Mouse (Mus musculus): ENCODE data around the gene Nxpe2.
"Not testable (repeated sequence)": the region's sequence is repeated elsewhere in the genome, so short reads cannot be mapped to it uniquely, and the experiment has no call there.

Gene Nxpe2

DNA sequence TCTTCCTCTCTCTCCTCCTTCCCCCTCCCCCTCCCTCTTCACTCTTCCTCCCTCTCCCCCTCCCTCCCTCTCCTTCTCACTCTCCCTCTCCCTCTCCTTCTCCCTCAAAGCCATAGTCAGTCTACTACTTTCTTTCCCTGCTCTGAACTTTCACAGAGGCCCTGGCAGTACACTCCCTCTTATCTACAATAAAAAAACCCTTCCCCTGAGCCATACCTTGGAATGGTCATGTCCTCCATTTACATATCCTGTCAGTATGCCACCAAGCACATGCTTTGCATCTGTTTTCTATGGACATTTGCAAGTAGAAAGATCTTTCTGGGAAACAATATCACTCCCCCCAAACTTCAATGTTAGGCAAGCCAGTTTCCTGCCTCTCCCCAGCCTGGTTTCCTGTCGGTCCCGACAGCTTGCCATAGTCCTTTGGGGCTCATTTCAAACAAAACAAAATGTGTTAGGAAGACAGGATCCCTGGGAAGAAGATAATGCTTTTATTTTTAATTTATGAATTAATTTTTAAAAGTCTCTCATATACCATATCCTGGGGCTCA is at the start of gene Nxpe2:
Gene Nxpe2 (minus strand): TSS at position 307 of the 551 bp plus-strand sequence.
- in situ Hi-C loops (cut with MboI, MseI) = no loop called here

DNA sequence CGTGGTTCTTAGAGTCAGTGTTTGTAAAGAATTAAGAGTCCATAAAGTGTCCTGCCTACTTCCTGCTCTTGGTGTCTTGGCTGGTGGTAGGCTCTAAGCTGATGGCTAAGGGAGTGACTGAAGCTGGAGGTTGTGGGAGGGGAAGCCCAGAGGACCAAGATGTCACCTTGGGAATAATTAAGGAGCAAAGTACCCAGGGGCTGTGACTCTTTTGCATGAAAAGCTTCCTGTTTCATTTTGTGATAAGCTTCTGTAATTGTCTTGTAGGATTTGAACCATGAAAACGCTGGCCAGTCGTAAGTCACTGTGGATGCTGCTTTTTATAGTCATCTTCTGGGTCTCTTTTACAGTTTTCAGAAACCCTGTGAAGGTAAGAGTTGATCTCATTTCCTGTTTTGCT is 36.7 kb upstream of the Nxpe2 start:
- in situ Hi-C loops (cut with MboI, MseI) = no loop called here

DNA sequence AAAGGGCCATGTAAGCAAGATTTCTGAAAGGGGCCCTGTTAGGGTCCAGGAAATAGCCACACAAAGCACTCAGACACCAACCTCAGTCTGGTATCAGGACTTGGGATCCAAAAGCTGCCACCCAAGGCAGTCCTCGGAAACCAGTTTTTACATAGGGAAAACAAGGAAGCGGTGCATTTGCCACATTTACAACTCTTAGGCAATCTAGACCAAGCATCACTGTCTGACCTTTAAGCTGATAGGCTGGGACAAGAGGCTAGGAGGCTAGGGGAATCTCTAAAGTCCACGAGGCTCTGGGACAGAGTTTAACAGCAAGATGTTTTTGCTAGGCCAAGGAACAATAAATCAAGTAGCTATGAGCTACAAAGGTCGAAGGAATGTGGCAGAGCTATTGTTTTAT is 35.2 kb upstream of the Nxpe2 start:
- in situ Hi-C loops (cut with MboI, MseI) = no loop called here

DNA sequence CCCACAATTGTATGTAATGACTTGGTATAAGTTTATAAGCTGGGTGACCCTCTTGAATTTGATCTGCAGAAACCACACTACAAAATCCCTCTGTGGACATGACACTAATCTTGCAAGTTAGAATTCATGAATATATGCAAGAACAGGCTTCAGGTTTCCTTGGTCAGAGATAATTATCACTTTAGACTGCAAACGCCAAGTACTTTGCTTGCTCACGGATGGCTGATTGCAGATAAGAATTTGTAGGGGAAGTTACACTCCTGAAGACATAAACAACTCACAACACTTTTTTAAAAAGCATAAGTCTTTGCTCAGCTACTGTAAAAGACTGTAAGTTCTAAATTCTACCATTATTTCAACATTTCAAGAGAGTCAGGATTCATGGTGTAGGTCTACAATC is 21.1 kb upstream of the Nxpe2 start:
- in situ Hi-C loops (cut with MboI, MseI) = no loop called here

DNA sequence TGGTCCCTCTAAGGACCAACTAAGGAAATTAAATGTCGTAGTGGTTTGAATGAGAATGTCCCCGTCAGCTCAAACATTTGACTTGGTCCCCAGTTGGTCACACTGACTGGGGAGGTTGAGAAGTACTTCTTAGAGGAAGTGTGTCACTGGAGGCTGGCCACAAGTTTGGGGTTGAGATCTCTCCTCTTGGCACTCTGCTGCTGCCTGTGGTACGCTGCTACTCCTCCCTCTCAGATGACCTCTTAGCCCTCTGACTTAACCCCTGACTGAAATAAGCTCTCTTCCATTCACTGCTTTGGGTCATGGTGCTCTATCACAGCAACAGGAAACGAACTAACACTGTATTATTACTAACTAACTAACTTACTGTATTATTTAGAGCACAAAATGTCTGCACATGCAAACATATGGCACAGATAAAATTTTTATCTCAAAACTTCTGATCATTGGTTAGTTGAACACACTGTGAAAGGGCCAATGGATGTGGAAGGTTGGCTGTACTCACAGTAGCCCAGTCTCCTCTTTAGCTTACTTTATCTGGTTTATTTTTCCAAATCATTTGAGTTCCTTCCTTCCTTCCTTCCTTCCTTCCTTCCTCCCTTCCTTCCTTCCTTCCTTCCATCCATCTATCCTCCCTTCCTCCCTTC is 20.1 kb upstream of the Nxpe2 start:
- in situ Hi-C loops (cut with MboI, MseI) = no loop called here

DNA sequence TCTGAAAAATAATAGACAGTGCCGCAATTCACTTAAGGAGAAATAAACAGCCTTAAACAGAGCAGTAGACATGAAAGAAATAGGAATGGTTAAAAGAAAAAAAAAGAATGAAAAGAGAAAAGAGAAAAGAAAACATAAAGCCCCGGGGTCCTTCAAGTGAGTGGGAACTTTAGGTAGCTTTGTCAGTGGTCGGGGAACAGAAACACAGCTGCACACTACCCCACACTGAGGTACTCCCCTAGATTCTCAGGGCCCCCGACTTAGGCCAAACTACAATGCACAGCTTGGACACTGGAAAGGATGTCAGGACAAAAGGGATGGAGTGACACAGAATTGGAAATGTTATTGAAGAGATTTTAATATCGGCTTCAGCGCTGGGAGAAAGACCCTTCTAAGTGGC is 9.5 kb upstream of the Nxpe2 start:
- in situ Hi-C loops (cut with MboI, MseI) = no loop called here

DNA sequence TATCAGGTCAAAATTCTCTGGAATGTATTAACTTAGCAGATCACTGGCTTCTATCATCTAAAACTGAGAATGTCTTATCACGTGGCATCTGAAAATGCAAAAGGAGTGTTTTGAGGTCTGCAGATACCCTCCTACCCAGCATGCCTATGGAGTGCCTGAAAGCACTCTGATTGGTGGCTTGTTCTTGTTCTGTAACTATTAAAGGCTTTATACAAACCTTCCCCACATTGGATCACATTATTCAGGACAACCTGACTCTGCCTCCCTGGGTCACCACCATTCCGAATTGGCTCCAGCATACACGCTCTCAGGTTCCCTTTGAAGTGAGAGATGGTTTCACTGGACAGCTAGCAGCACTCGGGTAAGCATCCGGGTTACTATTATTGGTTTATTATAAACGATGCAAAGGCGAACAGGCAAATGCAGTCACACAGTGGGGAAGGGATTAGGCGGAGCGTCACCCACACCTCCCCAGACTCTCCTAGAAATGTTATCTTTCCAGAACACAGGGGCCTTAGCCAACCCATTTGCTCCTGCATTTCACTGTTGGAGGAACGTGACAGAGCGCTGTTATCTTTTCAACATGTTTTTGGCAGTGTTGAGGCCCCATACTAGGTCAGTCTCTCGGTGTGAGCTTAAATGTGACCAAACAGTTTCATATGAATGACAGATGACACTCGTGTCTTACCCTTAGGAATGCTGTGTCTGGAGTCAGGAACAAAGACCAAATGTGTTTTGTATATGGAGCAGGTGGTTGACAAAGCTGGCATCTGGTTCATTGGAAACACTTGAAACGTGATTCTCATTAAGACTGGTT is 8.8 kb upstream of the Nxpe2 start:
- in situ Hi-C loops (cut with MboI, MseI) = no loop called here

DNA sequence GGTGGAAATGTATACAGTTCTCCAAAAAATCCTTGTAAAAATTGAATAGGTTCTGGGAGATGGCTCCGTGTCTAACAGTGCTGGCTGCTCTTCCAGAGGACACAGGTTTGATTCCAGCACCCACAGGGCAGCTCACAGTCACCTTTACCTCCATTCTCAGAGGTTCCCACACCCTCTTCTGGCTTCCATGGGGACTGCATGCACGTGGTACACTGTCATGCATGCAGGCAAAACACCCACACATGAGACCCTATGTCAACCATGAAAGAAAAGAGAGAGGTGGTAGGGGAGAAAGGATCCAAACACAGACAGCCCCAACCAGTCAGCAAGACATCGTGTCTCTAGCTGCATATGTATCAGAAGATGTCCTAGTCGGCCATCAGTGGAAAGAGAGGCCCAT is 7.6 kb upstream of the Nxpe2 start:
- in situ Hi-C loops (cut with MboI, MseI) = no loop called here

DNA sequence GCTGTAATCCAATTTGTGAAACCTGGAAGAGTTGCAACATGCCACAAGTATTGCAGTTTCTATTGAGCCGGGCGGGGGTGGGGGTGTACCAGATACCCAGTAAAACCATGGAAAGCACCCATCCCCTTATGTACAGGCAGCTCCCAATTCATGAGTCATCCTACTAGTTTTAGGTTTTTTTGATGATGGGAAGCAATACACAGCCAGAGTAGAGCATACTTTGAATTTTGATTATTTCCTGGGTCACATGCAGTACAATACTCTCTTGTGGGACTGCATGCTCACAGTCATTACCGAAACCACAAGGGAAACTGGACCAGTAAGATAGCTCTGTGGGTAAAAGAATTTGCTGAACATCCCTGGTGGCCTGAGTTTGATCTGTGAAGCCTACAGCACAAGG is 3.8 kb upstream of the Nxpe2 start:
- in situ Hi-C loops (cut with MboI, MseI) = no loop called here

DNA sequence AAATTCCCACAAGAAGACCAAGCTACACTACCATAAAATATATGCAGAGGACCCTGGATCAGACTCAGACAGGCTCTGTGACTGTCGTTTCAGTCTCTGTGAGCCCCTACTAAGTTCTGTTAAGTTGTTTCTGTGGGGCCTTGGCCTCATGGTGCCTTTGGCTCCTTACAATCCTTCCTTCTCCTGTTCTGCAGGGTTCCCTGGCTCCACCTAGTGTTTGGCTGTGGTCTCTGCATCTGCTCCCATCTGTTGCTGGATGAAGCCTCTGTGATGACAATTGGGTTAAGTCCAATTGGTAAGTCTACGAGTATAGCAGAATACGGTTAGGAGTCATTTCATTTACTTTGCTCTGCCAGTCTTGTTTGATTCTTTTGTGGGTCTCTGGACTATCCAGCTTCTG is 1.5 kb upstream of the Nxpe2 start:
- in situ Hi-C loops (cut with MboI, MseI) = no loop called here

DNA sequence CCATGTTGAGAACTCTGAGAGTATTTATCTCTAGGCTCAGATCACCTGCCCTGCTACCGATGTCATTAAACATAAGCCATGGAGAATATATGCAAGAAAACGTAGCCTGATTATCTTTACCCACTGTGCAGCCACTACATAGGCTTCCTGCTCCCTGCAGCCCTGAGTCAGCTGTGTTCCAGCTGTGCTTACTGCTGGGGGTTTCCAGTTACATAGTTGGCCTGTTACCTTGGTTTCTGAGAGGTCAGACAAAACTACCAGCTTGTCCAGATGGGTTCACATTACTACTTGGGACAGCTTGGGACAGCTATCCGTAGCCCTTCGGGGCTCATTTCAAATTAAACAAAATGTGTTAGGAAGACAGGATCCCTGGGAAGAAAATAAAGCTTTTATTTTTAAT is 868 bp upstream of the Nxpe2 start:
- in situ Hi-C loops (cut with MboI, MseI) = no loop called here

DNA sequence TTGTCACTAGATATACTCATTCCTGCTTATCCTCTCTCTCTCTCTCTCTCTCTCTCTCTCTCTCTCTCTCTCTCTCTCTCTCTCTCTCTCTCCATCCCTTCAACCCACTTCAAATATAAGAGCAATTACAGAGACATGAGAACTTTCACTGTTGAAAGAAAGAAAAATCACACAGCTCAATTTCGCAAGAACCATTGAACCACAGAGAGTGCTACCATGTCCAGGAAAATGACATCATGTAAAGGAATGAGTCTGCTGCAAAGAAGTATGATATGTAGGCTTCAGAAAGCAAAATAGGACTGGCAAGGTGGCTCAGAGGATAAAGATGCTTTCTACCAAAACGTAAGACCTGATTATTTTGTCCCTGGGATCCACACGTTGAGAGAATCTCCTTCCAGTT is 7.4 kb downstream of the Nxpe2 start:
- in situ Hi-C loops (cut with MboI, MseI) = no loop called here

DNA sequence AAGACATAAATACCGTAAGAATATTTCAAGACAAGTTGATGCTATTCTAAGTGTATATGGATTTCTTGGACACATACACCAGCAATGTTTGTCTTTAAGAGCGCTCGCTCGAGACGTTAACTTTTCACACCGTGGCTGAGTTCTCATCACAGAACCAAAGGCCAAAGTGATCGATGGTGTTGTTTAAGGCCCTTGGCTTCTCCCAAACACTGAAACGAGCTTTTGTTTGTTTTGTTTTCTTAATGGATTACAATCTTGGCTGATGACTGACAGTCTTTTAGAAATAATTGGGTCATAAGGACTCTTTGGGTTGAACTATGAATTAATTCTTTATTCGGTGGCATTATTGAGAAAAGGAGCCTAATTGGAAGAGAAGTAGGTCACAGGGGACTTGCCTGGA is 7.8 kb downstream of the Nxpe2 start:
- in situ Hi-C loops (cut with MboI, MseI) = no loop called here

DNA sequence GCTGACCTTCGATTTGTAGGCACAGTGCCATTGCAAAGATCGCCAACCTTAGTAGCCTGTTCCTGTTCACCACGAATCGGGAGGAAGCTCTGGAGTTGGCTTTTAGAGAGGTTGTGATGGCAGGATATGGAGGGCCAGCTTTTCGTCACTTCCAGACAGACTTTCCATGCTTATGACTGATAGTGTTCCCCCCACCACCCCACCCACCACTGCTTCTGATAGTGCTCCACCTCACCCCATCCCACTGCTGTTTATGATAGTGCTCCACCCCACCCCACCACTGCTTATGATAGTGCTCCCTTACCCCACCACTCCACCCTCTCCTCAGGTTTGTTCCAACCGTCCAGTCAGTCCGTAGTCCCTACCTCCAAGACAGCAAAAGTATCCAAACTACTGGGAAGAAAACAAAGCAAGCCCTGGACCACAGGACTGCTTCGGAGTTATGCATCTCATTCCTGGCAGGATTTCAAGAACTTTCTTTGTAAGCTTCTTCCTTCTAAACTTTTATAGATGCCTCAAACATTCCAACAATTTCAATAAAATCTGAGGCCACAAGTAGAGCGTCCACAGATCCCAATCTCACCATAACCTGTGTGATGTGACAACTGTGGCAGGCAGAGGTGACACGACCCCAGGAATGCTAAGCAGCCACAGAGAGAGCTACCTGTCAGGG is 12.4 kb downstream of the Nxpe2 start:
- in situ Hi-C loops (cut with MboI, MseI) = no loop called here

DNA sequence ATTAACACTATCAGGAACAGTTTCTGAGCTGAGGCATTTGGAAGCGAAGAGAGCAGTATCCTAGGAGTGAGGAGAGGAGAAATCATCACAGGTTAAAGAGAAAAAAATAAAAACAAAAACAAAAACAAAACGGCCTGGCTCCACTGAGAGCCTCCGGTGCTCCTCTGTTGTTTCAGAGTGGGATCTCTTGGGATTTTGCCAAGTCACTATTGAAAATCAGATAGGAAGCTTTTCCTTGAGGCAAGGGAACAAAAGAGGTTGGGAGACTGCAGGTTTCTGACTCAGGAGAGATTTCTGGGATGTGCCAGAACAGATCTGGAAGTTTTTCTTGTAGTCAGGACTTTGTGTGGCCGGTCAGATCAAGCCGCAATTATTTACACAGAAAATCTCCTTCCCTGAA is 13.7 kb downstream of the Nxpe2 start:
- in situ Hi-C loops (cut with MboI, MseI) = no loop called here

DNA sequence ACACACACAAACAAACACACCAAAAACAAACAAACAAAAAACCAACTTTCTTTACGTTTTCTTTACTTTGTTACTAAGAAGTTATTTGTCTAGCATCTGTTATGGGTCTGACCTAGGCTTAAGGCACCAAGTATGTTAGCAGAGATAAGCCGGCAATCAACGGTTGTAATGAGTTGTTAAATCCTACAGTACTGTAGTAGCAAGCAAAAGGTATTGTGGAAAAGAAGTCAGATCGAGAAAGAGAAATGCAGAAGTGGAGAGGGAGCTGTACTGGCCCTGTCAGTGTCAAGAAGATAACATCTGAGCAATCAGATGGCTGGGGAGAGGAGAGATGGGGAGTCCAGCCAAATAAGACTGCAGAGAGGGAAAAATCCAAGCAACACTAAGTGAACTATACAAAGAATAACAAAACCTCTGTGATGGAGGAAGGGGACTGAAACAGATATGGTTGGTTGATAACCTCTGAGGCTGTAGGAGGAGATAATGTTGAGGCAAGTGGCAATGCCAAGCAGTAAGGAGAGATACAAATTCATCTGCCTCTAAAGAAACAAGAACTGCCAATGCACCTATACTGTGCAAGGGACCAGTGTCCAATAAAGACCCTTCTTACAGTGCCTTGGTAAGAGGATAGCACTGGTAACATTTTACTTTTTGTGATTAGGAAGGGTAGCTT is 14.3 kb downstream of the Nxpe2 start:
- in situ Hi-C loops (cut with MboI, MseI) = no loop called here

DNA sequence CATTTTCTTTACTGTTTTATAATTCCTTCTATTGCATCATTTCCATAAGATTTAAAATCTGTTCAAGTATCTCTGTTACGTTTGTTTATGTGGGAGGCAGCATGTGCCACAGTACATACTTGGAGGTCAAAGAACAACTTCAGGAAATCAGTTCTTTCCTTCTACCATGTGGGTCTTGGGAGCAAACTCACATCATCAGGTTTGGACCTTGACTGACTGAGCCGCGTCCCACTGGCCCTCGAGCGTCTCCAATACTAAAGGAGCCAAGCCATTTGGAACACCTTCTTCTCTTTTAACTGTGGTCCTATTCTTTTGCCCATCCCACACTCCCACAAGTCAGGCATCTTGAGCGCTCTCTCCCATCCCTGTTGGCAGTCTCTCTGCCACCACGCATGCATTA is 23.7 kb downstream of the Nxpe2 start:
- in situ Hi-C loops (cut with MboI, MseI) = loop anchor here (10.0 kb wide), 1 partner anchor 255 kb away; no protein-coding TSS in a partner anchor

DNA sequence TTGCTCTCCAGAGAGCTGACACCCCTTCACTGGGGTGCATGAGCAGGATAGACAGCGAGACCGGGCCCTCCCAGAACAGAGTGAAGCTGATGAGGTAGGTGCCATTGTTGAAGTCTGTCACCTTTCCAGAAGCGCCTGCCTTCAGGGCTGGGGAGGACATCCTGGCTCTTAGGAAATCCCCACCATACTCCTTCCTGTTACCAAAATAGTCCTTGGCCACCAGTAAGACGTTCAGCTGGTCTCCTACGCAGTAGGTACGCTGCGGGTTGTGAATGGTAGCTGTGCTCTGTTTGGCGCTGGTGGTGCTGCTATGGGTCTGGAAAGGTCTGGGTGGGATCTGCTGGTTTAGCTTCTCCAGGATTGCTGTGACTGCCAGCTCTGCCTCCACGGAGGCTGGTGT is 26.9 kb downstream of the Nxpe2 start:
- in situ Hi-C loops (cut with MboI, MseI) = loop anchor here (10.0 kb wide), 1 partner anchor 258 kb away; no protein-coding TSS in a partner anchor

DNA sequence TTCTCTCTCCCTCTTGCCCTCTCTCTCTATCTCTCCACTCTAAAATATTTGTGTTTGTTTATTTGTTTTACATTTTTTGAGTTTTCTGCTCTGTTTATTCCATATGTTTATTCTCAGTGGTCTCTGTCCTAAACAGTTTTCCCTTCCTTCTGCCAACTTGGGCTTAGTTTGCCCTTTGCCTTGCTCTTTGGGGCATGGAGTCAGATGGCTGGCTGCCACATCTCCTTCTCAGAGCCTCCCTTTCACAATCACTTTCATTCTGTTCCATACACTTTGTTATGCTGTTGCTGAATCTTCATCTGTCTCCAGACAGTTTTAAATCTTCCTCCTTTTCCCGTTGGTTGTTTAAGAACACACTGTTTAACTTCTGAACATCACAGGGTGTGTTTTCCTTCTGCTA is 37.4 kb downstream of the Nxpe2 start:
- in situ Hi-C loops (cut with MboI, MseI) = no loop called here

DNA sequence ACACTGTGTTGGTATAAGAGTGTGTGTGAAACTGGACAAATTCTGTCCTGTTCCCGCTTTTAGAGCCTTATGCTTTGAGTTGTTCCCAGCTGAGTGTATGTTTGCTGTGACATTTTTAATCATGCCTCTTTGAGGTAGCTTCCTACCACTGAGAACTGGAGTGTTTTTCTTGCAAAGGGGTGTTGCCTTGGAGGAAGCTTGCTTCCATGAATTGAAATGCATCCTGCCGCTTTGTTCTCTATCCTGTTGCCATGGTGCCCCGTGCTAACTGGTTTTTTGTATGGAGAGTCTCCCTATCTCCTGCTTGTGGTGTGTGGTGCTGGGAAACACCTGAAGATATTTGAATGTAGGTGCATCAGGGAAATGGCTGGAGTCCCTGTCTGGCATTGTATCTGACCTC is 39.1 kb downstream of the Nxpe2 start:
- in situ Hi-C loops (cut with MboI, MseI) = no loop called here

DNA sequence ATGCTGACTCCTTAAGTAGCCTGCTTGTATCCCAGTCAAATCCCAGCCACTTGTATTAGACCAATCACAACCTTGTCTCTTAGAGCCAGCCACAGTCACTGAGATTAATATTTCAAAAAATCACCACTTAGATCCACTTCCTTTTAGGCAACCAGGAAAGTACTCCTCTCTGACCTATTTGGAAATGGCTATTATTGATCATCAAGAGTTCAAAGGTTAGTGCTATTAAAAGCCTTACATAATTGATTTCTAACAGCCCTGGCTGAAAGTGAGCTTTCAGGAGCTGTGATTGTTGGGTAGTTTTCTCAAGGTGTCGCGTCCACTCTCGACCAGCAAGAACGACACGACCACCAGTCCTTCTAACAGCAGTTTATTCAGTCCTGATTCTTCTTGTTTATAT is 42.0 kb downstream of the Nxpe2 start:
- in situ Hi-C loops (cut with MboI, MseI) = no loop called here

DNA sequence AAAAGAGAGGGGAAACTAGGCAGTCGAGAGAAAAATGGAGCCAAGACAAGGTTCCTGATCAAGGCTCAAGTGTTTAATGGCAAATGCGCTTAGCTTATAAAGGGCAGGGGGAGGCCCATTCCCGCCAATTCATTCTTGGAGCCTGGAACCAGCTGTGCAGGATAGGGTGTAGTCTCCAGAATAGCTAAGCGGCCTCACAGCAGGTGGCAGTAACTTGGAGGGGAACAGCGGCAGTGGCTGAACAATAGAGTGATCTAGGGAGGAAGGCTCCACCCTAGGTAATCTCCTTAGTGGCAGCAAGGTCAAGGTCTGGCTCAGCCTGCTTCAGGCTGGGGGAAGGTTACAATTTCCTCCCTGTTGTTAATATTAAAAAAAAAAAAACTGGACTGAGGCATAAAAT is 49.7 kb downstream of the Nxpe2 start:
- in situ Hi-C loops (cut with MboI, MseI) = not testable (repeated sequence)

Measured in T-helper 1 cell (primary cell).